Mouse (Mus musculus): ENCODE results near the gene Slc13a2.

The Slc13a2 gene

GRCm38 (mm10) chr11:78434052-78434451 lies 12.0 kb upstream of the Slc13a2 start:
- DNase-seq (ENCODE audit: low spot score in 2 of 2), result no peak

DNA sequence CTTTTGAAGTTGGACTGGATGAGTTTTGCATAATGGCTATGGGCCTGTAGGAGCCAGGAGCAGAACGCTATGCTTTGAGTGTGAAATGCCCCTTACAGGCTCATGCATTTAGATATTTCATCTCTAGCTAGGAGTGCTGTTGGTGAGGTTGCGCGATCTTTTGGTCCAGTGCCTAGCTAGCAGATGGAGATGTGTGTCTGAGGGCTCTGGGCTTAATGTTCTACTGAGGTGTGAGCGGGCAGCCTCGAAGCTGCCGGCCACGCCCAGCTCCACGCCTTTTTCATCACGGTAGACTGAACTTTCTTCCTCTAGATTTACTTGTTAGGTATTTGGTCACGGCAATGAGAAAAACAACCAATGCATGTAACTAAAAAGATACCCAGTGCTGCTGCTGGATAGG lies 9.2 kb upstream of the Slc13a2 start:
- DNase-seq (ENCODE audit: low spot score in 2 of 2), result no peak

GRCm38 (mm10) chr11:78430195-78430878 lies 8.3 kb upstream of the Slc13a2 start:
- DNase-seq (ENCODE audit: low spot score in 2 of 2), result no peak

DNA sequence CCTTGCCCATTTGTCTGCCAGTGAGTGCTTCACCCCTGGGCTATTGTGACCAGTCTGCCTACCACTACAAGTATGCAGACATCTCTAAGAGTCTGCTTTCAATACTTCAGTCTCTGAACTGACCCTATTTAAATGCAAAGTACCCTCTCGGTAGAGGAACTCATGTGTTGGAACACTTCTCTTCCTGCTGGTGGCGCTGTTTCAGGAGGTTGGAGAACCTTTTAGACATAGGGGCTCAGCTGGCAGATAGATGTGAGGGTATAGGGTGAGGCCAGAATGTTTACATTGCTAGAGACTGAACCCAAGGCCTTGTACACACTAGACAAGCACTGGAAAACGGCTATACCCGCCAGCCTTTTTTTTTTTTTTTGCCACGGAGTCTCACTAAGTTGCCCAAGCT lies 6.3 kb upstream of the Slc13a2 start:
- no peak for DNase-seq (ENCODE audit: low spot score in 2 of 2)

- no peak for DNase-seq (ENCODE audit: low spot score in 2 of 2)
Measured at GRCm38 (mm10) chr11:78427655-78428054, 5.6 kb upstream of the Slc13a2 start.

GRCm38 (mm10) chr11:78425572-78425971 lies 3.6 kb upstream of the Slc13a2 start:
- DNase-seq (ENCODE audit: low spot score in 2 of 2), result no peak

DNA sequence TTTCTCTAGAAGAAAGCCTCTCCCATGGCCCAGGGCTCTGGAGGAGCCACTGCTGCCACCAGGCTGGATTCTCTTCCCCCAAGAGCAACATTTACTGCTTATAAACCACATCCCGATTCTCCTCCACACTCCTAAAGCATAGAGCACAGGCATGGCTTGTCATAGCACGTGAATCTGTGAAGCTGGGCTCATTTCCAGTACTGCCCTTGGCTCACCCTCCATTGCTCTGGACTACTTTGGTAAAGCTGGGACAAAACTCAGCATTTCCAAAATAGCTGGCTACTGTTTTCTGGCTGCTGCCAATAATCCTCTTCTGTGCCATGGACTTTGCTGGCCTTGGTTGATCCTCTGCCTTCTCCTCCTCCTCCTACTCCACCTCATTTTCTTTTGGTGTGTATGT lies 2.3 kb upstream of the Slc13a2 start:
- no peak for DNase-seq (ENCODE audit: low spot score in 2 of 2)

DNA sequence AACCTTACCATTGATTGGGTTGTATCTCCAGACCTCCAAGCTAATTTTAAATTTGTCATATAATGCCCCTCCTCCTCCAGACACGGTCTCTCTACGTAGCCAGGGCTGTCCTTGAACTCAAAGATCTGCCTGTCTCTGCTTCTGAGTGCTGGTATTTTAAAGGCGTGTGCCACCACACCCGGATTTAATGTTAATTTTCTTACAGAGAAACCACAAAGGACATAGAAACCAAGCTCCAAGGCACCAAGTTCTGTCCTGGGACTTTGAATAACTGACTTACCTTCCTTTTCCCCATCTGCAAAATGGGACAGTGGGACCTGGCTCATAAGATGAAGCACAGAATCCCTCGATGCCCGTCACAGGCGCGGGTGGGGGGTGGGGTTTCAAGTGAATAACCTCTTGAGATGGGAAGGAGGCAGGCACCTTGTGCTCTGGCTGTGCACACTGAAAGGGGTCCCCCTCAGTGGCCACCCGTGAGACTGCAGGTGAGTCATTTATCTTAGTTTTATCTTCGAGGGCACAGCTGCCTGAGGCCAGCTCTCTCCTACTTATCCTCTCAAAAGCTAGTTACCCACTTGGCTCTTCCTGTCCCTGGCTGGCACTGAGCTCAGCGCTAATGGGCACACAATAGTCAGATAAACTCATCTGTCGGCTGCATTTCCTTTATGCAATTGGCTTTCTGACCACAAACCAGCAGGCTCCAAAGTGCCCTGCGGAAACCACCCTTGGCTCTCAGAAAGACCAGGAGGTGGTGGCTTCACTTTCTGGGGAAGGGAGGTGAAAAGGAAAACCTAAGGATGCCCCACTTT lies 612 bp downstream of the Slc13a2 start:
- DNase-seq (ENCODE audit: low spot score in 2 of 2), result no peak

DNA sequence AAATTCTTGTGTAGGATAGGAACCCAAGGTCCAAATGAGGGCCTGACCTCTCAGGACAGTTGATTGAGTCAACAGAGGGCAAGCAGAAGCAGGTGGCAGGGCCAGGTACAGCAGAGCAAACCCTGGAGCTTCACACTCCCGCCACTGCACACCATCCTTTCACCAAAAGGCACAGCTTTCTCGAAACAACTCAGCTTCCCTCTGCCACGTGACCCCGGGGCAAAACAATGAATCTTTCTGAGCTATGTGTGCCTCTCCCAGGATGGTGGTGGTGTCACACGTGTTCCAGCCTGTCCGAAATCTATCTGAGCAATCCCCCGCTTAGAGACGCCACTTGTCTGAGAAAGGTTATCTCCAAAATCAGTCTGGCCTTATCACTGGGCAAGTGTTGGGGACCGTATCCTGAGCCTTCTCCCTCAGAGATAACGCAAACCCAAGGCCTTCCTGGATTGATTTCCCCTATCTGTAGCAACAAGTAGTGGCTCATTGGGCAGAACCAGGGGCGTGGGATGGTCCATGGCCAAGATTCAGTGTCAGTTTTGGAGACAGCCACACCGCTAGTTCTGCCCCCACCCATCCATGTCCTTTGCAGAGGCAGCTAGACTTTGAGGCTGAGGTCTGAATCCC lies 1.6 kb downstream of the Slc13a2 start:
- no peak for DNase-seq (ENCODE audit: low spot score in 2 of 2)

- no peak for DNase-seq (ENCODE audit: low spot score in 2 of 2)
Measured at GRCm38 (mm10) chr11:78416854-78417253, 5.2 kb downstream of the Slc13a2 start.

- DNase-seq (ENCODE audit: low spot score in 2 of 2), result no peak
Measured at GRCm38 (mm10) chr11:78412861-78413260, 9.2 kb downstream of the Slc13a2 start.

DNA sequence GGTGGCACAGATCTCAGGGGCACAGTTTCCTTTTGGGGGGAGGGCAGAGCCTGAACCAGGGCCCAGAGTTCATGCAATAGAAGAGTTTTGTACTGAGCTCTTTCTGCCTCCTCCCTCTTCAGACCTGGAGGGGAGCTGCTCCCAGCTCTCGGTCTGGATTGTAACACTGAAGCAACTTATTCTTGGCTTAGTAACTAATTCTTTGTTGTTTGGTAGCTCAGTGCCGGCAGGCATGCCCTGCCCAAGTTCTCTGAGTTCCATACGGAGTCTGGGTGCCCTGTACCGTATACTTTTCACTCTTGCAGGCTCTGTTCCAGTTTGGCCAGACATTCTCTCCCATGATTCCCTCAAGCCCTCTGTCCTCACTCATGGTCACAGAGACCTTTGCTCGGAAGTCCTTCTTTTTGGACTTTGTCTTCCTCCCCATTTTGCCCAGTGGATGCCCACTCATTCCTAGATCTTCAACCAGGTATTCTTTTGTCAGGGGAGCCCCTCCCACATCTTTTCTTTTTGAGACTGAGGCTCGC lies 9.6 kb downstream of the Slc13a2 start:
- DNase-seq (ENCODE audit: low spot score in 2 of 2), result no peak

- no peak for DNase-seq (ENCODE audit: low spot score in 2 of 2)
Measured at GRCm38 (mm10) chr11:78411606-78412323, 10.3 kb downstream of the Slc13a2 start.

DNA sequence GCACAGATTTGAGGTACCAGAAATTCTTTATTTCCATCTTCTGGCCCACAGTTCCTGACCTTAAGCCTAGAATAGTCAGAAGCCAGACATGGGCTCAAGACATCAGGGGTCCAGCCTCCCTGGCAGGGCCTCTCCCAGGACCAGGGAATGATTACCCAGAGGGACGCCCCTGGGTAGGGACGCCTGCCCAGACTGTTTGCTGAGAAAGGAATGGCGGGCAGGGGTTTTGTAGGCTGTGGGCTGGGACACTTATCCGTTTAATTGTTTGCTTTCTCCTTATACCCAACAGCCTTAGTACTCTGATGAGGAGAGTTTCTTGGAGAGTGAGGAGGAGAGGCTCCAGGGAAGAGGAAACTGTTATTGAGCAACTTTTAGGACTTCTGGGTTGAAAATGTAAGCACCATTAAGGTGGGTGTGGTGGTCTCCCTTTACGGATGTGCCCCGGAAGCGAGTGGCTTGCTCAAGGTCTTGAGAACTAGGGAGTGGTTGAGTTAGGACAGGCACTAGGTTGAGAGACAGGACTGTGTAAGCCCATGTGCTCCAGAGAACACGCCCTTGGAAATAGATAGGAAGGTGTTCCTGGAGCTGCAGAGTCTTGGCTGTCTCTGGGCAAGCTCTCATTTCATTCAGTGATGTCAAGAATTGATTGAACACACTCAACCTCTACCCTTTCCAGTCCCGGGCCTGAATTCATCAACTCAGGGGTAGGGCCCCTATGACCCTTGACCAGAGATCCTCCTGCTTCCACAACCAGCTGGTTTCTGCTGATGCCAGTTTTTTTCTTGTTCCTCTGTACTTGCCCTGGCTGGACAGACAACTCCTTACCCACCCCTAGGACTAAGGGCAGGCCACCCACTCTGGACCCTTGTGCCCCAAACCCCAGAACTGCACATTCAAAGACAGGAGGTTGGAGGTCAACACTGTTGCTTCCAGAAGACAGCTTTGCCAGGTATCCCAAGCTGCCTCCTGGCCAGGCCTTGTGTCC lies 13.5 kb downstream of the Slc13a2 start:
- DNase-seq (ENCODE audit: low spot score in 2 of 2), result no peak

DNA sequence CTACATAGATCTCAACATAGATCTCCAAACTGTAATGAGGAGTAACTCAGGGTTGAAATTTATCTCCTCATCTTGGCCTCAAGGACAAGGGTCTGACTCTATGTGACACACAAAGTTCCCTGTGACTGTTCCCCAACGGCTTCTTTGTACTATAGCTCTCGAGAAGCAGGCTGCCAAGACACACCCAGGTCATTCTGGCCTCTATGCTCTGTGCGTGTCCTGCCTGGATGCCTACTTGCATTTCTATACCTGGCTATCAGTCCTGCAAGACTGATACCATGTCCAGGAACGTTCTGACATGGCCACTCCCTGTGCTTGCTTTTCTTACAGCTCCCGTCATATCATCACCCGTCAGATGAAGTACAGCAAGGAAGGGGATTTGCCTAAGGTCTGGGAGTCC lies 20.0 kb downstream of the Slc13a2 start:
- DNase-seq (ENCODE audit: low spot score in 2 of 2), result no peak

DNA sequence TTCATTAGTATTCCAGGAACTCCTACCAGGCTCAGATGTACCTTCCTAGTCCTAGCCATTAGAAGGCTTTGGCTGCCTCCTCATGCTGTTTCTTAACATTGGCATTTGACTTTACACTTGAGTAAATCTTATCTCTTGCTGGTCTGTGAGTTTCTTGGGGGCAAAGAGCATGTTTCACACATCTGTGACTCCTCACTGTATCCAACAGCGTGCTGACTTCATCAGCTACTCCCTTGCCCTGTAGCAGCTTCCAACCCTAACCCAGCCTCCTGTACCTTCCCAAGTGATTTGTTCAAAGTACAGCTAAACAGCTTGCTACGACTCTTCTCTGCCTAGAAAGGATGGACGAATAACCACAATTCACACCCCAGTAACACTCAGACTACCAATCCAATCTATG lies 20.5 kb downstream of the Slc13a2 start:
- no peak for DNase-seq (ENCODE audit: low spot score in 2 of 2)

- DNase-seq (ENCODE audit: low spot score in 2 of 2), result no peak
Measured at GRCm38 (mm10) chr11:78400936-78401335, 21.1 kb downstream of the Slc13a2 start.

DNA sequence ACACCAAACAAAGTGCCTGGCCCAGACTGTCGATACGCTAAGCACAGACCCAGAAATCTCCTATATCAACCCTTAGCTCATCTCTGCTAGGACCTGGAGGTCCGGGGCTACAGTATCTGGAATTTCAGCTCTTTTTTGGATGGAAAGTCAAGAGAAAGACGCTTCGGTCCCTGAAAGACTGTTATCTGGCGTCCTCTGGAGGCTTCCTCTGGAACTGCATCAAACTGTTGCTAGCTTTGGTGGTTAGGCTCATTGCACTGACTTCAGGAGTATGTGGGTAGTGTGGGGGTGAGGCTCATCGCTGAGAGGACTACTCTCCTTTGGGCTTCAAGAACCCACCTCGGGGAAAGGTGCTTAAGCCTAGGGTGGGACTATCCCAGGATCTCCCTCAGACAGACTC lies 22.3 kb downstream of the Slc13a2 start:
- peak; percentile 18 to 49 for DNase-seq (ENCODE audit: low spot score in 2 of 2)

DNA sequence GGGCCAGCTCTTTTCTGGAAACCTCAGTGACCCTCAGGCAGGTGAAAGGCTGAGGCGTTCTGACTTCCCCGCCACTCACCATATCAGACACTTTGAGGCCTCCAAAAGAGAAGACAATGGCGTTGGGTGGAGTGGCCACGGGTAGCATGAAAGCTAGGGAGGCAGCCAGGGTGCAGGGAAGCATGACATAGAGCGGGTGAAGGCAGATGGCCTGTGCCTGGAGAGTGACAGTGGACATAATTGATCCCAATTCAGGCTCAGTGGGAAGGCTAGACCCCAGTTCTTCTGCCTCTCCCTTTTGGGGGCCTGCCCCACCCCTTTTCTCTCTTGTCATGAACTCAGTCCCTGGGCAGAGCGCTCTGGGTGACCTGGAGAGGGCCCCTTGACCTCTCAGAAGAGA lies 23.8 kb downstream of the Slc13a2 start:
- DNase-seq (ENCODE audit: low spot score in 2 of 2), result no peak

GRCm38 (mm10) chr11:78397397-78397796 lies 24.6 kb downstream of the Slc13a2 start:
- DNase-seq (ENCODE audit: low spot score in 2 of 2), result peak; percentile 26 to 65

DNA sequence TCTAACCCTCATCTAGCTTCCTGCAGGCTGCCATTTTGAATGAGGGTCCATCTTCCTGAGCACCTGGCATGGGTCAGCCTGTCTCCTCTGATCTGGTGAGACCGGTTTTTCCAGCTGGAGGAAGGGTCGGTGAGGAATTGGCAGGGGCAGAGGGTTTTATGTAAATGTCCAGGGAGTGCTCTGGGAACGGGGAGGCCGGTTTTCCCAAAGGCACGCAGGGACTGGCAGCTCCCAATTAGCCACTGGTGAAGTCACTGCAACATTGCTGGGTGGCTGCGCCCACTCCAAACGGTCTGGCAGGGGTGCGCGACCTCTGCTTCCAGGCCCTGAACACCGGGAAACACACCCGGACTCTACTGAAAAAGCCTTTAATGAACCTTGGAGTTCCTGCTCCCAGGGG lies 25.1 kb downstream of the Slc13a2 start:
- no peak for DNase-seq (ENCODE audit: low spot score in 2 of 2)

All from spleen, postnatal 14 days (tissue).